Mouse (Mus musculus): ENCODE results near the gene Slc38a6. TPM values are rescaled to one million over a fixed set of nuclear protein-coding genes. Genes with fewer than 3 reads are reported as not detected.
A peak's percentile ranks its signal among the peaks of the same experiment; 100 is the strongest.

Gene Slc38a6
- polyA plus RNA-seq (2015; fragmentation: Nextera tagmentation; extraction: Ambion mirVana) = 2.8 and 3.1 TPM in 2 replicates

- ATAC-seq (ENCODE audit: low FRiP score, low TSS enrichment) (peak; percentile 98), DNase-seq (ENCODE audit: low spot score) (peak; percentile 94)
- Histone ChIP-seq H3K9ac (ENCODE audit: low read length) (peak within 1 kb of the TSS; percentile 84), H3K36me3 (ENCODE audit: control insufficient read depth, insufficient read depth, low read length) (no peaks in the 10 kb centered on the region), H3K4me3 (ENCODE audit: low read depth, low read length) (peak within 1 kb of the TSS; percentile 84), H3K4me1 (replicated peaks; ENCODE audit: control insufficient read depth, insufficient read depth) (0 out of 2 replicates have a peak, but pooled peaks cover 2% of the 10 kb centered on the region), H3K27me3 (ENCODE audit: control insufficient read depth, insufficient read depth, low read length) (no peaks in the 10 kb centered on the region), H3K4me2 (replicated peaks; ENCODE audit: low read depth) (peak within 1 kb of the TSS; percentile 88), H3K27ac (replicated peaks) (peak within 1 kb of the TSS; percentile 81), H3K9me3 (ENCODE audit: control insufficient read depth, low read length) (no peaks in the 10 kb centered on the region)
- WGBS = under 1% methylated on average over 53 of the region's 53 CpGs
- TF ChIP-seq EP300 (optimal IDR thresholded peaks at IDR 0.05) (no peak), CTCF (IDR thresholded peaks at IDR 0.05; ENCODE audit: low read depth) (0 out of 2 replicates have a peak, but pooled peaks have one; percentile 6)
Observed at GRCm38 (mm10) chr12:73286287-73287092, at the start of gene Slc38a6, which contains the start of gene Trmt5. Gene Slc38a6, plus strand, starts transcription at chr12:73286779. Gene Trmt5, minus strand, starts transcription at chr12:73286710.

DNA sequence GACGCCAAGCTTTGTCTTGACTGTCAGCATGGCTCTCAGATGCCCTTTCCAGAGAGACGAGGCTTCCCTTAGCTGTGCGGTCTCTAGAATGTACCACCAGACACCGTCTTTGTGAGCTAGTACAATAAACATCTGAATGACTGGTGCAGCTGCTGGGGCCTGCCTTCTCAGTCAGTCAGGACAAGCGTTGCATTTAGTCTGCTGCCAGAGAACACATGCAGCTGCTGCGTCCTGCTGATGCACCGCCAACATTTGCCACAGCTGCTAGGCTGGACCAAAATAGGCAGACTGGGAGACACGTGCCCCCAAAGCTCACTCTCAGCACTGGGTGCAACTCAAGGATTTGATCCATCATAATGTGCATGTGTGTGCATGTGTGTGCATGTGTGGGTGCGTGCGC is 44.6 kb upstream of the Slc38a6 start:
- Histone ChIP-seq H3K4me3 (ENCODE audit: low read depth, low read length) (no peak overlapping the region), H3K9ac (ENCODE audit: low read length) (no peak overlapping the region), H3K36me3 (ENCODE audit: control insufficient read depth, insufficient read depth, low read length) (no peaks in the 10 kb centered on the region), H3K4me2 (replicated peaks; ENCODE audit: low read depth) (no peak overlapping the region), H3K9me3 (ENCODE audit: control insufficient read depth, low read length) (no peaks in the 10 kb centered on the region), H3K4me1 (replicated peaks; ENCODE audit: control insufficient read depth, insufficient read depth) (no peaks in the 10 kb centered on the region), H3K27ac (replicated peaks) (no peak overlapping the region), H3K27me3 (ENCODE audit: control insufficient read depth, insufficient read depth, low read length) (no peaks in the 10 kb centered on the region)
- 60% methylated on average over 10 of the region's 10 CpGs for WGBS
- TF ChIP-seq CTCF (IDR thresholded peaks at IDR 0.05; ENCODE audit: low read depth) = no peak
- TF ChIP-seq EP300 (optimal IDR thresholded peaks at IDR 0.05) = no peak
- no peak for DNase-seq (ENCODE audit: low spot score)
- ATAC-seq (ENCODE audit: low FRiP score, low TSS enrichment) = no peak

DNA sequence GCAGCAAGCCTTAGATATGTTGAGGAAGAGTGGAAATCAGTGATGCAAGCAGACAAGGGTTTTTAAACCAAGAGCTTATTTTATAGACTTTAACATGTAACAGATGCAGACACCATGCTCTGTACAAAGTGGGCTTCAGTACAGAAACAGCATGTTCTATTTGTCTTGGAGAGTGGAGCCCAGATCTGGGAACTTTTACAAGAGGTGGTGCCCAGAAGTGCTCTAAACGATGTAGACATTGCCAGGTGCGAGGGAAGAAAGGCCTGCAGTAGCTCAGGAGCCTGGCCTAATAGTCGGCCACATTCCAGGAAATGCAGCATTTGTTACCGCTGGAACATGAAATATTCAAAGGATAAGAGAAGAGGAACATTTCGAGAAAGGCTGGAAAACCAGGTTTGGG is 40.9 kb upstream of the Slc38a6 start:
- WGBS = 52% methylated on average over 5 of the region's 5 CpGs
- no peak for DNase-seq (ENCODE audit: low spot score)

DNA sequence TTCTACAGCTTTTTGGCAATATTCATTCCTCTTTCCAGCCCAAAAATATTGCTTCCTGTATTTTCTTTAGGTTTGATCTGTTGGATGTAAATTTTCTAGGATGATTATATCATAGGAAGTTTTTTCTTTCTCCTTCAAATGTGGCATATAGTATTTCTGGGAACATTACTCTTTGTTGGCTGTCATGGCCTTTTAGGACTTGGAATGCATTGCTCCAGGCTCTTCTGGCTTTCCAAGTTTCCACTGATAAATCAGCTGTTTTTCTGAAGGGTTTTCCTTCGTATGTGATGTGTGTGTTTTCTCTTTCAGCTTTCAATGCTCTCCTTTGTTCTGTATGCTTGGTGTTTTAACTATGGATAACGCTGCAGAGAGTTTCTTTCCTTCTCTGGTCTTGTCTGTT is 31.6 kb upstream of the Slc38a6 start:
- H3K9me3 ChIP-seq (ENCODE audit: control insufficient read depth, low read length) = no peaks in the 10 kb centered on the region
- no peak for TF ChIP-seq EP300 (optimal IDR thresholded peaks at IDR 0.05)
- no peak for TF ChIP-seq CTCF (IDR thresholded peaks at IDR 0.05; ENCODE audit: low read depth)
- ATAC-seq (ENCODE audit: low FRiP score, low TSS enrichment) (no peak), DNase-seq (ENCODE audit: low spot score) (no peak)
- no peak overlapping the region for H3K27ac ChIP-seq (replicated peaks)
- no peak overlapping the region for H3K4me3 ChIP-seq (ENCODE audit: low read depth, low read length)
- H3K9ac ChIP-seq (ENCODE audit: low read length) = no peak overlapping the region
- no peaks in the 10 kb centered on the region for H3K4me1 ChIP-seq (replicated peaks; ENCODE audit: control insufficient read depth, insufficient read depth)
- WGBS = 47% methylated on average over 2 of the region's 2 CpGs
- no peaks in the 10 kb centered on the region for H3K27me3 ChIP-seq (ENCODE audit: control insufficient read depth, insufficient read depth, low read length)
- no peaks in the 10 kb centered on the region for H3K36me3 ChIP-seq (ENCODE audit: control insufficient read depth, insufficient read depth, low read length)
- no peak overlapping the region for H3K4me2 ChIP-seq (replicated peaks; ENCODE audit: low read depth)

More for the DNA sequence above, 40.9 kb upstream of the Slc38a6 start:
- no peaks in the 10 kb centered on the region for H3K9me3 ChIP-seq (ENCODE audit: control insufficient read depth, low read length)
- no peak overlapping the region for H3K27ac ChIP-seq (replicated peaks)
- no peak overlapping the region for H3K9ac ChIP-seq (ENCODE audit: low read length)
- ATAC-seq (ENCODE audit: low FRiP score, low TSS enrichment) = no peak
- H3K4me1 ChIP-seq (replicated peaks; ENCODE audit: control insufficient read depth, insufficient read depth) = no peaks in the 10 kb centered on the region
- no peak overlapping the region for H3K4me3 ChIP-seq (ENCODE audit: low read depth, low read length)
- TF ChIP-seq CTCF (IDR thresholded peaks at IDR 0.05; ENCODE audit: low read depth) (no peak), EP300 (optimal IDR thresholded peaks at IDR 0.05) (no peak)
- H3K4me2 ChIP-seq (replicated peaks; ENCODE audit: low read depth) = no peak overlapping the region
- H3K27me3 ChIP-seq (ENCODE audit: control insufficient read depth, insufficient read depth, low read length) = no peaks in the 10 kb centered on the region
- H3K36me3 ChIP-seq (ENCODE audit: control insufficient read depth, insufficient read depth, low read length) = no peaks in the 10 kb centered on the region

GRCm38 (mm10) chr12:73259269-73259668 is 27.3 kb upstream of the Slc38a6 start:
- H3K4me1 ChIP-seq (replicated peaks; ENCODE audit: control insufficient read depth, insufficient read depth) = no peaks in the 10 kb centered on the region
- H3K9ac ChIP-seq (ENCODE audit: low read length) = no peak overlapping the region
- no peaks in the 10 kb centered on the region for H3K9me3 ChIP-seq (ENCODE audit: control insufficient read depth, low read length)
- DNase-seq (ENCODE audit: low spot score) = no peak
- H3K27ac ChIP-seq (replicated peaks) = no peak overlapping the region
- no peak overlapping the region for H3K4me2 ChIP-seq (replicated peaks; ENCODE audit: low read depth)
- no peaks in the 10 kb centered on the region for H3K27me3 ChIP-seq (ENCODE audit: control insufficient read depth, insufficient read depth, low read length)
- no peak for ATAC-seq (ENCODE audit: low FRiP score, low TSS enrichment)
- TF ChIP-seq CTCF (IDR thresholded peaks at IDR 0.05; ENCODE audit: low read depth) (no peak), EP300 (optimal IDR thresholded peaks at IDR 0.05) (no peak)
- H3K4me3 ChIP-seq (ENCODE audit: low read depth, low read length) = no peak overlapping the region
- H3K36me3 ChIP-seq (ENCODE audit: control insufficient read depth, insufficient read depth, low read length) = no peaks in the 10 kb centered on the region
- WGBS = 94% methylated on average over 6 of the region's 6 CpGs

- H3K4me2 ChIP-seq (replicated peaks; ENCODE audit: low read depth) = no peak overlapping the region
- no peaks in the 10 kb centered on the region for H3K27me3 ChIP-seq (ENCODE audit: control insufficient read depth, insufficient read depth, low read length)
- no peaks in the 10 kb centered on the region for H3K4me1 ChIP-seq (replicated peaks; ENCODE audit: control insufficient read depth, insufficient read depth)
- H3K4me3 ChIP-seq (ENCODE audit: low read depth, low read length) = no peak overlapping the region
- H3K9ac ChIP-seq (ENCODE audit: low read length) = no peak overlapping the region
- ATAC-seq (ENCODE audit: low FRiP score, low TSS enrichment) (no peak), DNase-seq (ENCODE audit: low spot score) (no peak)
- TF ChIP-seq CTCF (IDR thresholded peaks at IDR 0.05; ENCODE audit: low read depth) (no peak), EP300 (optimal IDR thresholded peaks at IDR 0.05) (no peak)
- no peaks in the 10 kb centered on the region for H3K9me3 ChIP-seq (ENCODE audit: control insufficient read depth, low read length)
- no peak overlapping the region for H3K27ac ChIP-seq (replicated peaks)
- WGBS = 96% methylated on average over 1 of the region's 1 CpGs
- H3K36me3 ChIP-seq (ENCODE audit: control insufficient read depth, insufficient read depth, low read length) = no peaks in the 10 kb centered on the region
Observed at GRCm38 (mm10) chr12:73260339-73260738, 26.2 kb upstream of the Slc38a6 start.

Data from stomach, postnatal 0 days (tissue).